7 mouse cellular contexts compared by ENCODE assay signal in genomic region chr11:45955127-45955627, GRCm38 (mm10). TPM values are rescaled to one million over a fixed set of nuclear protein-coding genes. Genes with fewer than 3 reads are reported as not detected.
DNase-seq lines count a peak whose midpoint lies in the region; ATAC-seq lines count a peak whose summit lies in the region.

Gene Thg1l, minus strand, starts transcription at chr11:45955494.

- no peaks in the 10 kb centered on the region for H3K27me3 ChIP-seq in intestine, embryonic 15.5 days (replicated peaks)
- H3K27me3 ChIP-seq in midbrain, embryonic 10.5 days (ENCODE audit: low read depth, poor library complexity, severe bottlenecking) = no peaks in the 10 kb centered on the region

- peak; percentile 83 to 87 for DNase-seq in adrenal gland, adult 18-20 months (ENCODE audit: low spot score in 2 of 2)
- DNase-seq in embryo, embryonic 11 days = peak; percentile 95
- DNase-seq in gastrocnemius, postnatal 36 days = peak; percentile 83 to 92
- peak; percentile 92 to 95 for DNase-seq in left cerebral cortex, postnatal 25 days (ENCODE audit: low spot score in 2 of 2)
- DNase-seq in midbrain, embryonic 10.5 days (ENCODE audit: low spot score) = peak; percentile 92
- peak; percentile 84 for DNase-seq in right cerebral cortex, postnatal 4 days

- peak within 1 kb of the TSS; percentile 62; the same call in 1 of the 2 replicates for H3K27ac ChIP-seq in intestine, embryonic 15.5 days
- H3K27ac ChIP-seq in midbrain, embryonic 10.5 days (replicated peaks) = peak within 1 kb of the TSS; percentile 86

- ATAC-seq in intestine, embryonic 15.5 days = peak; percentile 100

- H3K9ac ChIP-seq in intestine, embryonic 15.5 days = peak within 1 kb of the TSS; percentile 58; the same call in 1 of the 2 replicates

- peak within 1 kb of the TSS; percentile 75 for H3K4me3 ChIP-seq in intestine, embryonic 15.5 days (replicated peaks)
- peak within 1 kb of the TSS; percentile 74 for H3K4me3 ChIP-seq in midbrain, embryonic 10.5 days

- no peaks in the 10 kb centered on the region for H3K9me3 ChIP-seq in intestine, embryonic 15.5 days
- H3K9me3 ChIP-seq in midbrain, embryonic 10.5 days (replicated peaks) = no peaks in the 10 kb centered on the region

- under 1% methylated on average over 32 of the region's 32 CpGs for WGBS in intestine, embryonic 15.5 days
- WGBS in midbrain, embryonic 10.5 days = under 1% methylated on average over 32 of the region's 32 CpGs

- intact Hi-C loops in gastrocnemius, postnatal 36 days (cut with DNase I) = loop anchor here (10.0 kb wide), 1 partner anchor 170 kb away; no protein-coding TSS in a partner anchor
- intact Hi-C loops in left cerebral cortex, postnatal 25 days (cut with DNase I) = loop anchor here (5.0 kb wide), 1 partner anchor 102 kb away; the partner anchor contains the start of gene Adam19

- H3K4me1 ChIP-seq in intestine, embryonic 15.5 days (replicated peaks) = 0 out of 2 replicates have a peak, but pooled peaks cover 2% of the 10 kb centered on the region
- peaks cover 14% of the 10 kb centered on the region for H3K4me1 ChIP-seq in midbrain, embryonic 10.5 days

- peak within 1 kb of the TSS; percentile 54 for H3K4me2 ChIP-seq in intestine, embryonic 15.5 days (replicated peaks)

- peaks cover 6% of the 10 kb centered on the region; the same call in 1 of the 2 replicates for H3K36me3 ChIP-seq in intestine, embryonic 15.5 days
- H3K36me3 ChIP-seq in midbrain, embryonic 10.5 days = peaks cover 23% of the 10 kb centered on the region

RNA-seq across cellular contexts. Expression of gene Thg1l, which starts in this region (rescaled TPM):
- 10 to 100 TPM; 11.7 to 15.2 TPM for total RNA-seq in adrenal gland, adult 18-20 months (2021)
- 1 to 10 TPM; 2.8 to 3.1 TPM for total RNA-seq in gastrocnemius, postnatal 36 days (2021)
- polyA plus RNA-seq in intestine, embryonic 15.5 days (2015; fragmentation: Nextera tagmentation; extraction: Ambion mirVana) = 13.3 and 13.4 TPM in 2 replicates
- total RNA-seq in left cerebral cortex, postnatal 25 days (2021) = 10 to 100 TPM; 12.4 to 12.7 TPM
- polyA plus RNA-seq in midbrain, embryonic 10.5 days (2016; fragmentation: Nextera tagmentation; extraction: Ambion mirVana) = 18.2 and 18.3 TPM in 2 replicates

Comparison
In these comparisons a context has a peak if more than half of its experiments do, and no peak if none do; other contexts are left out.
1. Peak in every context shown above with its lines: DNase-seq, ATAC-seq, H3K4me3 ChIP-seq and H3K27ac ChIP-seq.